Mouse (Mus musculus): ENCODE measurements around the gene Cavin1.

Cavin1 gene

DNA sequence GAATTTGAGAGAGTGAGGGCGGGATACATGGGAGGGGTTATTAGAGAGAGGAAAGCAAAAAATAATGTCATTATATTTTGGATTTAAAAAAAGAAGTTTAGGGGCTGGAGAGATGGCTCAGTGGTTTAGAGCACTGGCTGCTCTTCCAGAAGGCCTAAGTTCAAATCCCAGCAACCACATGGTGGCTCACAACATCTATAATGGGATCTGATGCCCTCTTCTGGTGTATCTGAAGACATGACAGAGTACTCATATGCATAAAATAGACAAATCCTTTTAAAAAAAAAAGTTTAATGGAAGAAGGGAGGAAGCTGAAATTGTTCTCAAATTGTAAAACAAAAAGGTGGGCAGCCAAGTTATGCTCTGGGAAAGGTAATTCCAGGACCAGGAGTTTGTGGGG lies 21.1 kb downstream of the Cavin1 start:
- DNase-seq: no peak

DNA sequence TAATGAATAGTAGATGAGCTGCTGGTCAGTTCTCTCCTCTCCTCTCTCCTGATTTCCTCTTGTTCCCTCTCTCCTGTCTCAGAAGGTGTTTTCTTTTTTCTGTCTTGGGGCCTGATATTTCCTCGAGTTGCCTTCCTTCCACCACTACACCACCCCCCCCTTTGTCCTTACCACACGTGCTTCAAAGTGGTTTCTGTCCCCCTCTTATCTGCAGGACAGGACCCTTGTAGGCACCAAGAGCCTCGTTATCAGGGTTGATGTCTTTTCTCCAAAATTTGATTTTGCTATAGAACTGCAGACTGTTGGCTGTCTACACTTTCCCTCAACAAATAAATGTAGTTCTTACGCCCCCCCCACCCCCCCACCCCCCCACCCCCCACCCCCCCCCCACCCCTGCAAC lies 22.4 kb downstream of the Cavin1 start:
- DNase-seq: no peak

GRCm38 (mm10) chr11:100947548-100947947 lies 23.1 kb downstream of the Cavin1 start:
- no peak for DNase-seq

- DNase-seq: no peak
Observed at GRCm38 (mm10) chr11:100946862-100947261, 23.8 kb downstream of the Cavin1 start.

DNA sequence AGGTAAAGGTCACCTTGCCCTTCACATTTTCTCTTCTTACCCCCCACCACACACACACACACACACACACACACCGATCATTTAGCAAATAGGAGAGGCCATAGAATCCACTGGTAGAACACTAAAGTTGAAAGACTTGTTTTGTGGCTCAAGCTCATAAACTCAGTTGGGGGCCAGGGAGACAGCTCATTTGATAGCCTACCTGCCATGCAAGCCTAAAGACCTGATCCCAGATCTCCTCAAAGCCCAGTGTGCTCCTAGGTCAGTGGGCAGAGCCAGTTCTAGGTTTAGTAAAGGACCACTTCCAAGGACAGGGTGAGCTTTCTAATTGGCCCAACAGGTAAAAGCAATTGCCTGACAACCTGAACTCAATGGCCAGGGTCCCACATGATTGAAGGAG lies 28.3 kb downstream of the Cavin1 start:
- no peak for DNase-seq

DNA sequence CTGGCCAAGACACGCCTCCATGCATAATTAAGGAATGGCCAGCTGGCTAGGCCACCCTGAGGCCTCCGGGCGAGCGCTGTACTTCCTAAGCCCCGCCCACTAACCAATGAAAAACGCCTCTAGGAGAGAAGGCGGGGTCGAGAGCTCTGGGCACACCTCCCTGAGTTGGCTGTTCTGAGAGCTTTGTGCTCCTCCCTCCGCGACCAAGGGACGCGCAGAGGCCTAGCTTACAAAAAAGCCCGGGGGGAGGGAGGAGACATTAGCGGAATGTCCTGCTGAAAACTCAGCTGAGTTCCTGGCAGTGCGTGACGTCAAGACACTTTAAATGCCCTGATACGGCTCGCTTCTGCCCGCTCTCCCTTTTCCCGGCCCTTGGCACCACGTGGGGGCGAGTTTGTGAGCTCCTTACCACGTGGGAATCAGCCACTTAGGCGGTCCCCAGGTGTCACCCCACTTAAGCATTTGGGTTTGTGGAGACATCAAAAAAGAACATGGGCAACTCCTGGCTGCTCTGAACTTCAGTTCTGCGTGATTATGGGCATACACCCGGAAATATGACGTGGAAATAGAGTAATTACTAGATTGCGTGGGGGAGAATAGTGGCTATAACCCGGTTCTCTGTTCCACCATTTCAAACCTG lies 31.1 kb downstream of the Cavin1 start, which contains the start of gene Stat3:
Gene Stat3 (minus strand): TSS at position 29 of the 640 bp plus-strand sequence.
- peak; percentile 100 for DNase-seq

GRCm38 (mm10) chr11:100938711-100939511 lies 31.8 kb downstream of the Cavin1 start:
- DNase-seq: no peak

- DNase-seq: no peak
Observed at GRCm38 (mm10) chr11:100938112-100938511, 32.6 kb downstream of the Cavin1 start.

DNA sequence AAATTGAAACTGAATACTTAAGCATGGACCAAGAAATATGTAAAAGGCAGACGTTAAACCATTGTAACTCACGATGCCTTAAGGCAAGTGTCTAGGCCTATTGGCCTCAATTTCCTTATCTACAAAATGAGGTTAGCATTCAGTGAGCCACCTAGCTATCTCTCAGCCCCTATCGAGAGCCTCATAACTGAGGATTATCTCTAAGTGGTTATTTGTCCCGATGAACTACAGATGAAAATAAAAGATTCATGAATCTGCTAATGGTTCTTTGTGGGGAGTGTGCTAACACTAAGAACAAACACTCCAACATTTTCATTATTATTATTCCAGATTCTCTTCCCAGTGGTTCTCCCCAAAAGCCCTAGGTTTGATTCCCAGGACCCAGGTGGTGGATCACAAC lies 33.4 kb downstream of the Cavin1 start:
- DNase-seq: no peak

DNA sequence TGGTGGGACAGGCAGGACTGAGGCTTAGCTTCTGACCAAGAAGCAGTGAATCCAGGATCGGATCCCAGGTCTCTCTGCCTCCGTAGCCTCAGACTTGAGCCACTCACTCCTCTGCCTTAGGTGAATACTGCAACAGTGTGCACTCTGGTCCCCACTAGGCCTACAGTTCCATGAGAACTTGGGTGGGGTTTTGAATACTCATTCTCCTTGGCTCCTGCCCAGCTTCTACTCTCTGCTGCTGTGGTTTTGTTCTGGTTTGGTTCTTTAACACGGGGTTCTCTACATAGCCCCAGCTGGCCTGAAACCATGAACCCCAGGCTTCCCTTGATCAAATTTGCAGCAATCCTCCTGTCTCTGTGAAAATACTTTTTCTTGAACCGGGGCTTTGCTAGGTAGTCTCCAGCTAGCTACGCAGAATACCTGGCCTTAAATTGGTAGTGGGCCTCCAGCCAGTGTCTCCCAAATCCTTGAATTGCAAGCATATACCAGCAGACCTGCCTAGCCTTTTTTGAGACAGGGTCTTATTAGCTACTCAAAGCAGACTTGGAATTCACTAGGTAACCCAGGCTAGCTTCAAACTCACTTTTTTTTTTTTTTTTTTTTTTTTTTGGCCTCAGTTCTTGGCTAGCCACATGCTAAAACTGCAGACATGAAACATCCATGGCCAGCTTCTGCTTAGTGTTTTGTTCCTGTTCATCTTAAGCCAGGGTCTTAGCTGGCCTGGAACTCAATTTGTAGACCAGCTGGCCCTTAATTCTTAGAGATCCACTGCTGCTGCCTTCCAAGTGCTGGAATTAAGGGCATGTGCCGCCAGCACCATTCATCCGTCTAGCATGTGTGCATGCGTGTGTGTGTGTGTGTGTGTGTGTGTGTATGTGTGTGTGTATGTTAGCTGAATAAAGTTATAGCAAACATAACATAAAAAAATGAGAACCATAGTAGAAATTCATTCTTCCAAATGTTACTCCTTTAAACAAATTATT lies 35.0 kb downstream of the Cavin1 start:
- DNase-seq: no peak

DNA sequence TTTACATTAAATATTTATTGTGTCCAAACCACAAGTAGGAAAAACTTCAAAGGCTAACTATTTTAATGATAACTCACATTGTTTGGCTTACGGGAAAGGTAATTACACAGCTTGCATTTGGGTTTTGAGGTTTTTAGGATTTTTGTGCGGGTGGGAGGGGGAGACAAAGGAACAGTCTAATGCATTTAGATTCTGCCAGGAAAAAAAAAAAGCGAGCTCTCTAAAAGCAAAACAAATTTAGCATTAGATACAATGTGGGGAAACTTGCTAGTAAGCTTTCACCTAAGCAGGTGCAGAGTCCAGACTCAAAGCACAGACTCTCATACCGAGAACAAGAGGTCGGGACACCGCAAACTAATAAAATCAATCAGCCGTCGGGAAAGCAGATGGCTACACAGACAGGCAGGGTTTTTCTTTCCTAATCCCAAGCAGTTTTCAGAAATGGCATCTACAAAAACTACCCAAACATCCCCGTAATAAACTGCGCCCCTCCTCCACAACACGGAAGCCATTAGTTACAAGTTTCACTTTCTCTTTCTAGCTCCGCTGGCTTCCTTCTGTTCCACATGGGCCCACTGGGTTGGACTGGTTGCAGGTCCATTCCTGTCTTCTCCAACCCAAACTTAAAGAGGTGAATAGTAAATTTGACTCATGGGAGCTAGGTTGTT lies 39.3 kb downstream of the Cavin1 start:
- DNase-seq: no peak

DNA sequence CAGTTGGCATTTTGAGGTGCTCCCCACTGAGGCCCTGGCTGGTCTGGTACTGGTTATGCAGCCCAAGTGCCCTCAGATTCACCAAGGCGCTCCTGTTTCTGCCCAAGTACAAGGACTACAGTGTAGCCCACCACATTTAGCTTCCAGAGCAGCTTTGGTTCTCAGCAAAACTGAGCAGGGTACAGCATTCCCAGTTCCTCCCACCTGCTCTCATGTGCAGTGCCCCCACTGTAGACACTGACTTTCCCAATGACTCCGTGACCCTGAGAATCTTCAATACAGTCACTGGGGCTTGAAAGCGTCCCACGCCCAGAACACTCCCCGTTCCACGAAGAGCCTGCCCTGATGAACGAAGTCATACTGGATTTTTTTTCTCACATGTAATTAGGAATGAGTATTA lies 40.1 kb downstream of the Cavin1 start:
- no peak for DNase-seq

GRCm38 (mm10) chr11:100927386-100927785 lies 43.3 kb downstream of the Cavin1 start:
- DNase-seq: no peak

DNA sequence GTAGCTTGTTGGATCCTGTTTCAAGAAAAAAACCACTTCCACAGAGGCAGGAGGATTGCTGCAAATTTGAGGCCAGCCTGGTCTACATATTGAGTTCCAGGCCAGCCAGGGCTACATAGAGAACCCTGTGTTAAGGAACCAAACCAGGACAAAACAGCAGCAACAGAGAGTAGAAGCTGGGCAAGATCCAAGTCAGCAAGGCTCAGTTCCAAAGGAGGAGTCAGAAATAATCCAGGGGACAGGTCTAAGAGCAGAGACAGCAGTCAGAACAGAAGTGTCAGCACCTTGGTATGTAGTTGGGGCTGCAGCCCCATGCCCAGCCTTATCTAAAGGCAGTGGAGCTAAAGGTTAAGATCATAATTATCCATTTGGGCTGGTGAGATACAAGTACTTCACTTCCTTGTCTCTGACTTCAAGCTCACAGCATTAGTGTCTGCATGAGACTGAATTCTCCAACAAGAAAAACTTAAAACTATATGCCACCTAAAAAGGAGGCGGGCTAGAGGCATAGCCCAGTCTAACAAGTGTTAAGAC lies 46.2 kb downstream of the Cavin1 start:
- no peak for DNase-seq

GRCm38 (mm10) chr11:100920887-100921624 lies 49.6 kb downstream of the Cavin1 start:
- no peak for DNase-seq

GRCm38 (mm10) chr11:100918007-100918406 lies 52.7 kb downstream of the Cavin1 start:
- DNase-seq: no peak

- no peak for DNase-seq
Observed at GRCm38 (mm10) chr11:100916432-100916971, 54.2 kb downstream of the Cavin1 start.

DNA sequence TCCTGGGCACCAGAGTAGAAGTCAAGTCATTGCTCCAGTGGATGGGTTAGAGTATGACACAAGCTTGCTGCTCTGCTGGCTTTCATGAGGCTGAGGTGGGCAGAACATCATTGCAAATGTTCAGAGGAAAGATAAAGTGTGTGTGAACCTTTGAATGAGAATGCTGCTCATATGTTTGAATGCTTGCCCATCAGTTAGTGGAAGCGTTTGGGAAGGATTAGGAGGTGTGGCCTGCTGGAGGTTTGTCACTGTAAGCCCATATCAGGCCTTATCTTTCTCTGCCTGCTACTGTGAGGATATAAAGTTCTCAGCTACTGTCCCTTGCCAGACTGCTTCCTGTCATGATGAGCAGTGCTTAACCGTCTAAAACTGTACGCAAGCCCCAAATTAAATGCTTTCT lies 55.6 kb downstream of the Cavin1 start:
- DNase-seq: no peak

DNA sequence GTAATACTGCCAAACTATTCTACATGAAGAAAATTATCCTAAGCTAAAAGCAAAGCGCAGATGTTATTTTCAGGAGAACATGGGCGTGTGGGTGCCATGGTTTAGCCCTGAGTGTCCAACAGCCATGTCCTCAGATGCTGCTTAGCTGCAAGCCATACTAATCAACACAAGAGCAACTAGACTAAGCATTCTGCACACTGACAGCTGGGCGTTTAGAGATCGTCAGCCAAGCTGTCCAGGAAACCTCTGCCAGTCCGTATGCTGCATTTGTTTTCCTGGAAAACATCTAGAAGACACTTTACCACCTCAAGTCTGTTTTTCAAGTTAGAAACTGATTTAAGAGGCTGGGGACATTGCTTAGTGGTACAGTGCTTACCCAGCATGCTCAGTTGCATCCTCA lies 56.3 kb downstream of the Cavin1 start:
- no peak for DNase-seq

DNA sequence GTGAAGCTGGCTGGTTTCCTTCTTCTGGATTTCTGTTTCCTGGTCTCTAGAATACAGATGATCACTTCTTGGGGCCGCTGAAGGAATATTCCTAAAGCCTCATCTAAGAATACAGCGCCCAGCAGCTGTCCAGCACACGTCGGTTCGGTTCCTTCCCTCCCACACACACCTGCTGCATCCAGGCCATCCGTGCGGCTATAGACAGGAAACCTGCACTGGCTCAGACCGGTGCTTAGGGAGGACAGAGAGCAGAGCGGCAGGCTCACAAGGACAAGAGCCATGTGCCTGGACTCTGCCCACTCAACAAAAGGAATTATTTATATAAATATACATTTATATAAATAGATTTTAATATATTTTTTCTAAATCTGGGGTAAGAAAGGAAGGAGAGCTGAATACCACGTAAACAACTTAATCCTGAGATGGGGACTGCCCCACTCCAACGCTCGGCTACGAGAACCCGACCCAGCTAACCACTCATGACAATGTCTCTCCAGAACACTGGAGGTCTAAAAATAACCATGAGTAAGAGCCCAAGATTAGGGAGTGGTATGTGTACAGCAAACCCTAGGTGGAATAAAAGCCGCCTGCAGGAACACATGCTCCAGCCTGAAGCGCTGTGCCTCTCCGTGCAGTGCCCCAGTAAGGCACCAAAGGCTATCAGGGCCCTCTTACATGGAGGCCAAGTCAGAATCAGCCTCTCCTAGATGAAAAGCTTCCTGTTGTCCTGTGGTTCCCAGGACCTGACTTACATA lies 58.1 kb downstream of the Cavin1 start:
- no peak for DNase-seq

GRCm38 (mm10) chr11:100908567-100908966 lies 62.1 kb downstream of the Cavin1 start:
- DNase-seq: no peak
